Mouse (Mus musculus): Measurements from ENCODE around the gene Serpina3j.
"Not testable (repeated sequence)": the region's sequence is repeated elsewhere in the genome, so short reads cannot be mapped to it uniquely, and the experiment has no call there.

The Serpina3j gene

GRCm38 (mm10) chr12:104314253-104314652 is at the start of gene Serpina3j:
TSS of gene Serpina3j (plus strand) at chr12:104314553.
- DNase-seq (ENCODE audit: low read depth, low spot score): no peak

GRCm38 (mm10) chr12:104266374-104266773 is 48.0 kb upstream of the Serpina3j start:
- DNase-seq (ENCODE audit: low read depth, low spot score): no peak

- DNase-seq (ENCODE audit: low read depth, low spot score): no peak
Observed at GRCm38 (mm10) chr12:104278216-104279055, 35.9 kb upstream of the Serpina3j start.

GRCm38 (mm10) chr12:104279056-104279435 is 35.3 kb upstream of the Serpina3j start:
- no peak for DNase-seq (ENCODE audit: low read depth, low spot score)

GRCm38 (mm10) chr12:104283380-104283779 is 31.0 kb upstream of the Serpina3j start:
- DNase-seq (ENCODE audit: low read depth, low spot score): no peak

GRCm38 (mm10) chr12:104288336-104288735 is 26.0 kb upstream of the Serpina3j start:
- DNase-seq (ENCODE audit: low read depth, low spot score): no peak

- no peak for DNase-seq (ENCODE audit: low read depth, low spot score)
Observed at GRCm38 (mm10) chr12:104289872-104290271, 24.5 kb upstream of the Serpina3j start.

GRCm38 (mm10) chr12:104293963-104294362 is 20.4 kb upstream of the Serpina3j start:
- DNase-seq (ENCODE audit: low read depth, low spot score): no peak

- DNase-seq (ENCODE audit: low read depth, low spot score): no peak
Observed at GRCm38 (mm10) chr12:104298049-104298448, 16.3 kb upstream of the Serpina3j start.

GRCm38 (mm10) chr12:104305991-104306390 is 8.4 kb upstream of the Serpina3j start:
- DNase-seq (ENCODE audit: low read depth, low spot score): no peak

GRCm38 (mm10) chr12:104322454-104322853 is 8.1 kb downstream of the Serpina3j start:
- no peak for DNase-seq (ENCODE audit: low read depth, low spot score)

GRCm38 (mm10) chr12:104331701-104332100 is 17.3 kb downstream of the Serpina3j start:
- DNase-seq (ENCODE audit: low read depth, low spot score): no peak

- not testable (repeated sequence) for DNase-seq (ENCODE audit: low read depth, low spot score)
Observed at GRCm38 (mm10) chr12:104336873-104337272, 22.5 kb downstream of the Serpina3j start.

GRCm38 (mm10) chr12:104338226-104338625 is 23.9 kb downstream of the Serpina3j start, which contains the start of the genes Serpina3k and Serpina3m:
TSS of gene Serpina3k (plus strand) at chr12:104338486.
TSS of gene Serpina3m (plus strand) at chr12:104338486.
- not testable (repeated sequence) for DNase-seq (ENCODE audit: low read depth, low spot score)

- no peak for DNase-seq (ENCODE audit: low read depth, low spot score)
Observed at GRCm38 (mm10) chr12:104338705-104339104, 24.4 kb downstream of the Serpina3j start.

GRCm38 (mm10) chr12:104342489-104342888 is 28.1 kb downstream of the Serpina3j start:
- DNase-seq (ENCODE audit: low read depth, low spot score): not testable (repeated sequence)

GRCm38 (mm10) chr12:104345181-104345580 is 30.8 kb downstream of the Serpina3j start:
- DNase-seq (ENCODE audit: low read depth, low spot score): no peak

GRCm38 (mm10) chr12:104345707-104346106 is 31.4 kb downstream of the Serpina3j start:
- DNase-seq (ENCODE audit: low read depth, low spot score): no peak

- DNase-seq (ENCODE audit: low read depth, low spot score): no peak
Observed at GRCm38 (mm10) chr12:104347091-104347490, 32.7 kb downstream of the Serpina3j start.

- DNase-seq (ENCODE audit: low read depth, low spot score): not testable (repeated sequence)
Observed at GRCm38 (mm10) chr12:104351812-104352211, 37.5 kb downstream of the Serpina3j start.

GRCm38 (mm10) chr12:104356006-104356405 is 41.7 kb downstream of the Serpina3j start:
- no peak for DNase-seq (ENCODE audit: low read depth, low spot score)

GRCm38 (mm10) chr12:104369986-104370385 is 55.6 kb downstream of the Serpina3j start:
- no peak for DNase-seq (ENCODE audit: low read depth, low spot score)
